ENCODE assay signal across 16 mouse cellular contexts in genomic region chr14:26442534-26442933, GRCm38 (mm10).
A peak's percentile ranks its signal among the peaks of the same experiment; 100 is the strongest.
DNase-seq lines count a peak whose midpoint lies in the region; ATAC-seq and TF ChIP-seq lines count a peak whose summit lies in the region.
"Had no signal": no experiment of that assay in that cellular context is flagged by ENCODE, and none has a peak within 500 bp of the region (broad histone marks: within the 10 kb centered on the region; RNA-seq: fewer than 3 reads in every experiment).

No protein-coding gene starts in this region.

- H3K4me1 ChIP-seq in limb, embryonic 12.5 days (replicated peaks): 0 out of 2 replicates have a peak, but pooled peaks cover 6% of the 10 kb centered on the region
- peaks cover 3% of the 10 kb centered on the region; the same call in 1 of the 2 replicates for H3K4me1 ChIP-seq in limb, embryonic 10.5 days
- H3K4me1 ChIP-seq: hindbrain, embryonic 15.5 days had no signal

- no peak for DNase-seq in gastrocnemius, adult 2 months
- no peak for DNase-seq in gastrocnemius, adult 8-10 months (ENCODE audit: low spot score in 2 of 2)
- DNase-seq in limb, embryonic 10.5 days (ENCODE audit: low spot score): no peak
- peak; percentile 5 for DNase-seq in ZHBTc4 (ENCODE audit: low read depth, low spot score)
- peak; percentile 33 for DNase-seq in heart, postnatal 4 days
- no peak for DNase-seq in MN1 (ENCODE audit: low spot score)
- DNase-seq in retina, embryonic 14.5 days (ENCODE audit: low spot score): no peak
- DNase-seq: adrenal gland, adult 2 months; cerebellum, adult 9-11 months; embryo, embryonic 11 days; kidney, postnatal 10 days; lung, postnatal 4 days; midbrain, embryonic 14.5 days; right cerebral cortex, postnatal 4 days had no signal

- H3K4me3 ChIP-seq in gastrocnemius, adult 2 months: peak overlapping the region; percentile 42
- no peak overlapping the region for H3K4me3 ChIP-seq in limb, embryonic 12.5 days (replicated peaks)
- H3K4me3 ChIP-seq in limb, embryonic 10.5 days: no peak overlapping the region
- H3K4me3 ChIP-seq: hindbrain, embryonic 15.5 days had no signal

- no peaks in the 10 kb centered on the region for H3K27me3 ChIP-seq in limb, embryonic 12.5 days
- no peaks in the 10 kb centered on the region for H3K27me3 ChIP-seq in limb, embryonic 10.5 days (ENCODE audit: low read depth, poor library complexity, severe bottlenecking)
- H3K27me3 ChIP-seq: hindbrain, embryonic 15.5 days had no signal

- TF ChIP-seq CTCF in gastrocnemius, adult 2 months (IDR thresholded peaks at IDR 0.05): no peak

- H3K36me3 ChIP-seq in limb, embryonic 12.5 days: peaks cover 6% of the 10 kb centered on the region
- 0 out of 2 replicates have a peak, but pooled peaks cover under 1% of the 10 kb centered on the region for H3K36me3 ChIP-seq in limb, embryonic 10.5 days

- no peaks in the 10 kb centered on the region for H3K9me3 ChIP-seq in limb, embryonic 12.5 days
- H3K9me3 ChIP-seq in limb, embryonic 10.5 days (replicated peaks): no peaks in the 10 kb centered on the region
- H3K9me3 ChIP-seq: hindbrain, embryonic 15.5 days had no signal

- intact Hi-C loops in gastrocnemius, adult 2 months (cut with DNase I): no loop called here

- peak overlapping the region; percentile 84 for H3K27ac ChIP-seq in gastrocnemius, adult 2 months
- 0 out of 2 replicates have a peak overlapping the region, but pooled peaks have one; percentile 29 for H3K27ac ChIP-seq in limb, embryonic 12.5 days
- H3K27ac ChIP-seq in limb, embryonic 10.5 days: no peak overlapping the region
- H3K27ac ChIP-seq: hindbrain, embryonic 15.5 days had no signal

- WGBS in limb, embryonic 12.5 days: 75% methylated on average over 6 of the region's 6 CpGs
- 84% methylated on average over 6 of the region's 6 CpGs for WGBS in limb, embryonic 10.5 days

- no peak overlapping the region for H3K9ac ChIP-seq in limb, embryonic 12.5 days (replicated peaks)
- H3K9ac ChIP-seq: hindbrain, embryonic 15.5 days had no signal

- ATAC-seq in limb, embryonic 12.5 days (ENCODE audit: insufficient number of reproducible peaks, insufficient read depth, low FRiP score, low TSS enrichment, low read depth): no peak

- no peak overlapping the region for H3K4me2 ChIP-seq in limb, embryonic 12.5 days
- H3K4me2 ChIP-seq: hindbrain, embryonic 15.5 days had no signal

Comparison
In these comparisons a context has a peak if more than half of its experiments do, and no peak if none do; other contexts are left out.
1. DNase-seq: peak in ZHBTc4 (single experiment) and heart, postnatal 4 days (single experiment); none in gastrocnemius, adult 2 months (single experiment), gastrocnemius, adult 8-10 months (0 of 2), limb, embryonic 10.5 days (single experiment), MN1 (single experiment) and retina, embryonic 14.5 days (single experiment).